Mouse (Mus musculus): ENCODE results near the gene Dbnl.
A peak's percentile ranks its signal among the peaks of the same experiment; 100 is the strongest.

GRCm38 (mm10) chr11:5742106-5742505 lies 46.2 kb upstream of the Dbnl start:
- TF ChIP-seq CTCF (IDR thresholded peaks at IDR 0.05; ENCODE audit: low read depth) = peak; percentile 72
- no peak for TF ChIP-seq EP300 (IDR thresholded peaks at IDR 0.05; ENCODE audit: low read depth)

Data from liver, postnatal 0 days (tissue).